Mouse (Mus musculus) T-helper 1 cell (primary cell): ENCODE results near the gene Chmp1a.
"Not testable (repeated sequence)": the region's sequence is repeated elsewhere in the genome, so short reads cannot be mapped to it uniquely, and the experiment has no call there.

Source experiments
- in situ Hi-C: fragments of 300-600 bp; cut with MboI, MseI; formaldehyde crosslinking; loops from one replicate; pipeline ENCODE4 v1.15.1; 2025; ENCODE audit warnings: high pct_unique_total_duplicates

Chmp1a gene

GRCm38 (mm10) chr8:123231742-123232141 lies 19.2 kb upstream of the Chmp1a start:
- in situ Hi-C loops: no loop called here

DNA sequence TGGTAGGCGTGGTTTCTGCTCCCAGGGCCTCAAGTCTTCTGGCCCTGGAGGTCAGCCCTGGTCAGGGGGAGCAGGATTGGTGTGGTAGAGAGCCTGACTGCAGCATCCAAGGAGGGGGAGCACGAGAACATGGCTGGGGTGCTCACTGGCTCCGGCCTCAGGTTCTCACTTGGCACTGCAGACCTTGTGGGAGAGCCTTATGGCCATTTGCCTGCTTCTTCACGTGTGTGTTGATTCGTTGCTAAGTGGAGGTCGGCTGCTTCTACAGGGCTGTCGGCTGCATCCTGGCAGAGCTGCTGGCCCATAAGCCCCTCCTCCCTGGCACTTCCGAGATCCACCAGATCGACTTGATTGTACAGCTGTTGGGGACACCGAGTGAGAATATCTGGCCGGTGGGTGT lies 17.8 kb upstream of the Chmp1a start:
- in situ Hi-C loops: not testable (repeated sequence)

- in situ Hi-C loops: no loop called here
These were observed 15.9 kb upstream of the Chmp1a start for GRCm38 (mm10) chr8:123228416-123228815.

DNA sequence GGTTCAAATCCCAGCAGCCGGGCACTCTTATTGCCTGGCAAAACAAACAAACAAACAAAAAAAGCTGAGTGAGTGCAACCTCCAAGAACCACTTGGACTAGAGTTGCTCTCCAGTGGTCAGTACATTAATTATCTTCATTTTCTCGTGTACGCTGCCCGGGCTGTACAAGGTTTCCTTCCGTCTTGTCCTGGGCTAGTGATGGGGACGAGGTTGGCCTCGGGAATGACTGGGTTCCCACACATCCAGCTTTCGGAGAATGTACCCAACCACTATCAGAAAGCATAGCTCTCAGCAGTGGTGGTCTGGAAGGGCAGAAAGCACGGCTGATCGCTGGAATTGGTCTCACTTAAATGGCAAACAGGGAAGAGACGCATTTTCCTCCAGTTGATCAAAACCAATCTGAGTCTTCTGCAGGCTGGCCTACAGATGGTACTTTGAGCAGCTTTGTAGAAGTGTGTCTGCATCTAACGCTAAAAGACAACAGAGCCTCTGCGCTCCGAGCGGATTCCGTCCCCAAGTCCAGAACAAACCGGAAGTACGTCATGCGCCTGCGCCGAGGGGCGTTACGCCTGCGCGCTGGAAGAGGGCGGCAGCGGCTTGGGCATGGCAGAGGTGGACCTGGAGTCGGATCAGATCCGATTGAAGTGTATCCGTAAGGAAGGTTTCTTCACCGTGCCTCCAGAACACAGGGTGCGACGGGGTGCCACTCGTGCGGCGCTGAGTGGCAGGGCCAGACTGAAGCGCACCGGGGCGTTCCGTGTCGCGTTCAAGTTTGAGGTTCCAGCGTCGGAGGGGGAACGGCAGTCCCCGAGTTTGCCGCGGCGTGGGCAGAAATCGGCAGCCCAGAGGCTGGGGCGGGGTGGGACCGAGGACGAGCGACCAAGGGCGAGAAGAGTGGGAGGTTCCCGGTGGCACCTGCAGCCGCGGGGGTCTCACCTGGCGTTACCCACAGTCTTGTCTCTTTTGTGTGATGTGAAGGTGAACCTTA lies 12.0 kb upstream of the Chmp1a start, which contains the start of gene Cdk10:
Gene Cdk10 (plus strand): TSS at position 565 of the 989 bp plus-strand sequence.
- in situ Hi-C loops: no loop called here

DNA sequence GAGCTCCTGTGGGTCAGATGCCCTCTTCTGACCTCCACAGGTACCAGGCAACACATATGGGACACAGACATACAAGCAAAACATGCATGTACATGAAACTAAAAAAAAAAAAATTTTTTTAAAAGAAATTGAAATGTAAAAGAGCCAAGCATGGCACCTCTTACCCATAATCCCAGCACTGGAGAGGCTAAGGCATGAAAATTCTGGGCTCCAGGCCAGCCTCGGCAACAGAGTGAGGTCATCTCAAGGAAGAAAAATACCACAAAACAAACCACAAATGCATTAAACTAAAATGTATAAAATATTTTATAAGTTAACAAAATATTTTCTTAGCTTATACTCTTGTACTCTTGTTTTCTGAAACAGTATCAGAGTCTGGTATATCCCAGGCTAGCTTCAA lies 8.4 kb upstream of the Chmp1a start:
- in situ Hi-C loops: no loop called here

DNA sequence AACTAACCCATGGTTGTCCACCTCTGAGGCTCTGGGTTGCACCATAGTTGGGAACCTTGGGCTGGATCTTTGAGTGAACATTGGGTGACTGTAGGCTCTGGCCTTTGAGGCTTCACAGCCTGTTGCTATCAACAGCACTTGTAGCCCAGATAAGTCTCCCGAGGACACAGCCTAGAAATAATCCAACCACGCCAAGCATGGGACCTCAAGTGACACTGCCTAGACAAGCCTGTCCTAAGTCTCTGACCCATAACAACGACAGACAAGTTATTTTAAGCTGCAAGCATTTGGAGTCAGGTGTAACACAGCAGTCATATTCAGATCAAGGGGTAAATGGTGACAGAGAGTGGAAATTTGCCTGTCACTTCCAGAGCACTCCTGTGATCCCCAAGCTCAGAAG lies 2.9 kb upstream of the Chmp1a start:
- in situ Hi-C loops: no loop called here

DNA sequence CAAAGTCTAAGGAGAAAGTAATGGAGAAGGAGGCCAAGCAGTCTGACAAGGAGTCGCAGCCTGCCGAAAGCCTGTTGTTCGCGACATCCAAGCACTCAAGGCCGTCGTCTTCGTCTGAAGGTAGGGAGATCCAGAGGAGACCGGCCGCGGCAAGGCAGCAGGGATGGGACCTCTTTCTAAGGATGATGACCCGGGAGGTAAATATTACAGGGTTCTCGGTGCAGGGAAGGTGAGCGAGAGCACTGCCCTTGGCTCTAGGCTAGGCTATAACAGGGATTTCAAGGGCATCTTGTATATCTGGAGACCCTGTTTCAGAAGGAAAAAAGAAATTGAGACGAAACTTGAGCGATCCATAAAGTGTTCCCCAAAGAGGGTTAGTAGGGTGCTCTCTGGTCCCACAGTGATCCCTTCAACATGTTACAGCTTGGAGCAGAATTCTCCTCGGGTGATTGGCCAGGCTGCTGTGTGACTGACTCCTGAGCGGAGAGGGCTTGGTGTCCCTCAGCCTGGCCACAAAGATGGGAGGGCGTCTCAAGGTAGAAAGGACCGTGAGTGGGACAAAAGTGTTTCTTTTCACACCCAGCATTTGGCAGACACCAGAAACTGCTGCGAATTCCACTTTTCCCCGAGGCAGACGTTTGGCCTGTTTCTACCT lies 682 bp upstream of the Chmp1a start:
- in situ Hi-C loops: no loop called here

DNA sequence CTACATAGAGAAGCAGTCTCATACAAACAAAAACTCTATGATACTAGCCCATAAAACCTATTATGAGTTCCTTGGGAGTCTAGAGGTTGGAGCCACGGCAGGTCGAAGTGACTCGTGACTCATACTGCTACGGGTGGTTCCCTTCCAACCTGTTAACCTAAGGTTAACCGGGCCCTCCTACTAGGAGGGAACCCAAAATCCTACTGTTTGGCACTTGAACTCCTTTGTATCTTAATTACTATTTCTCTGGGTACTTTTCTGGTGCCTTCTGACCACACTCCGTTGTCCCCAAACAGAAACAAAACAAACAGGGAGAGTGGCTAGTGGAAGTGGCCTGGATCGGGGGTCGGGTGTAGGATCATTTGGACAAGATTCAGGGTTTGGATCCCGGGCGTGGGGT lies 687 bp downstream of the Chmp1a start:
- in situ Hi-C loops: no loop called here

GRCm38 (mm10) chr8:123203571-123203970 lies 9.0 kb downstream of the Chmp1a start:
- in situ Hi-C loops: loop anchor here (5.0 kb wide), 1 partner anchor 91 kb away; no protein-coding TSS in a partner anchor

DNA sequence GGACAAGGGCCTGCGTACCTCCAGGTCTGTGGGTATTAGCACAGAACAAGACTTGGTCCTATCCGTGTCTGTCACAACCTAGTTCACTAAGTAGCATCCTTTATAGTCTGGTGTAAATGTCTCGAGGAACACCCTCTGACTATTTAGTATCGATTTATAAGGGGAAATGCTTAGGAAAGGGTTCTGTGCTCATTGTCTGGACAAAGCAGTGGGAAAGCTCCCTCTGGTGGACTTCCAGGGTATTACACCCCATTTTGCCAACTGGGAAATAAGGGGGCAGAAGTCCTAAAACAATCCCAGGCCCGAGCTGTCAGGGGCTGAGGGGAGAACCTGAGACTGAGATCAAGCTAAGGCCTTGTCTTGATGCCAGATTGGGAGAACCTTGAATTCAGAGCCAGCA lies 10.3 kb downstream of the Chmp1a start:
- in situ Hi-C loops: loop anchor here (5.0 kb wide), 1 partner anchor 90 kb away; no protein-coding TSS in a partner anchor

GRCm38 (mm10) chr8:123199864-123200263 lies 12.7 kb downstream of the Chmp1a start:
- in situ Hi-C loops: loop anchor here (5.0 kb wide), 1 partner anchor 88 kb away; no protein-coding TSS in a partner anchor

- in situ Hi-C loops: not testable (repeated sequence)
These were observed 15.5 kb downstream of the Chmp1a start for GRCm38 (mm10) chr8:123197016-123197415.

DNA sequence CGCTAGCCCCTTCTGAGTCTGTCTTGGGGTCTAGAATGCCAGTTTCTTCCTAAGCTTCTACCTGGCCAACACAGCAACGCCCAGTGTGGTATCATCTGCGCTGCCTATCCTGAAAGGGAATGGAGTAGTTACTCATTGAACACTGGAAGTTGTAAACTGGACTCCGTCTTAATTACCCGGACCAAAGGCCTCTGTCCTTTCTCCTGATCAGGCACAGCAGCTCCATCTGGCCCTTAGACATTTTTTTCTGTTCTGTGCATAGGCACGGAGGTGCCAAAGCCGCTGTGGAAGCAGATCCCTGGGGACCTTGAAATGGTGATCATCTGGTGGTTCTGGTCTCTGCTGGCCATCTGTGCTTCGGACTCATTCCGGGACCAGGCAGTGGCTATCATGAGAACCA lies 18.8 kb downstream of the Chmp1a start:
- in situ Hi-C loops: no loop called here

- in situ Hi-C loops: no loop called here
These were observed 20.7 kb downstream of the Chmp1a start for GRCm38 (mm10) chr8:123191908-123192307.

DNA sequence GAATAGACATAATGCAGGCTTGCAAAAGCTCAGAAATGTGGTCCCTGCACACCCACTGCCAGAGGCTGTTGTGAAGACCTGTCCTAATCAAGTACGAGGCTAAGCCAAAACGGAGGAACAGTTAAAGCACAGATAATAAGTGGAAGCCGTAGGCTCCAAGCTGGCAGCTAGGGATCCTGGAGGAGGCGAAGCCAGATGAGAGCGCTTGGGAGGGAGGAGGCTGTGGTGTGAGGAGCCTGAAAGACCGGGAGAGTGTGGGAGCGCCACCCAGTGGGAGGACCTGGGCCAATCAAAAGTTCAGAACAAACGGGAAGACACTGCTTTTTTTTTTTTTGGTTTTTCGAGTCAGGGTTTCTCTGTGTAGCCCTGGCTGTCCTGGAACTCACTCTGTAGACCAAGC lies 21.9 kb downstream of the Chmp1a start:
- in situ Hi-C loops: no loop called here

DNA sequence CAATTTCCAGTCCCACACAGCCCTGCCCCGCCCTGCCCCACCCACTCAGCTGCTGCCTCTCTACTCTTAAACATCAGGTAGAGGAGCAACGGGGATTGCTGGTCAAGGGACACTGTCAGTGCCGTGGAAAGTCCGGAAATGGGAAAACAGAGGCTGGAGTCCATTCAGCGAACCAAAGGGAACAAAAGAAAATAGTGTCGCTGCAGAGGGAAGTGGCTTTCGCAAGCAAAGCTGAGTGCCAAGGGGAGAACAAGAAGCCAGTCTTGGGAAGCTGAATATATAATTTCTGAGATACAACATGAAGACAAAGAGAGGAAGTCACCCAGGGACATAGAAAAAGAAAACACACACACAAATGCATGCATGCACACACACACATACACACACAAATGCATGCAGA lies 23.7 kb downstream of the Chmp1a start:
- in situ Hi-C loops: loop anchor here (5.0 kb wide), 1 partner anchor 52 kb away; no protein-coding TSS in a partner anchor

GRCm38 (mm10) chr8:123188006-123188405 lies 24.6 kb downstream of the Chmp1a start:
- in situ Hi-C loops: loop anchor here (5.0 kb wide), 1 partner anchor 51 kb away; no protein-coding TSS in a partner anchor

GRCm38 (mm10) chr8:123185566-123186409 lies 26.8 kb downstream of the Chmp1a start, which contains the start of gene Dpep1:
Gene Dpep1, plus strand, starts transcription at chr8:123186242.
- in situ Hi-C loops: loop anchor here (5.0 kb wide), 1 partner anchor 48 kb away; no protein-coding TSS in a partner anchor

GRCm38 (mm10) chr8:123181391-123181790 lies 31.2 kb downstream of the Chmp1a start:
- in situ Hi-C loops: no loop called here

GRCm38 (mm10) chr8:123157888-123158465 lies 54.6 kb downstream of the Chmp1a start, which contains the start of gene Sult5a1:
Gene Sult5a1, minus strand, starts transcription at chr8:123158315.
- in situ Hi-C loops: no loop called here
